Mouse (Mus musculus) thymus, adult 2 months (tissue): ENCODE measurements around the gene Ugt1a5. TPM values are rescaled to one million over a fixed set of nuclear protein-coding genes. Genes with fewer than 3 reads are reported as not detected.

Experiments used
- DNase-seq: peaks from one replicate; pipeline ENCODE4 v3.0.0; 2021
- H3K27ac ChIP-seq: fragments of 200-500 bp; 2 replicates; pipeline ENCODE4 v1.5.1; 2012; ENCODE audit warnings: low read length, control low read depth; ENCODE audit not compliant: control insufficient read depth, insufficient read depth
- H3K27me3 ChIP-seq: fragments of 200-500 bp; 2 replicates; pipeline ENCODE4 v1.6.1; 2012; ENCODE audit warnings: mild to moderate bottlenecking, low read length, moderate library complexity, mixed read lengths; ENCODE audit not compliant: control insufficient read depth, insufficient read depth
- H3K36me3 ChIP-seq: fragments of 200-500 bp; 2 replicates; pipeline ENCODE4 v1.6.1; 2012; ENCODE audit warnings: mild to moderate bottlenecking, low read length, moderate library complexity; ENCODE audit not compliant: control insufficient read depth, insufficient read depth
- H3K4me1 ChIP-seq: fragments of 200-500 bp; replicated peaks from 2 replicates; pipeline ENCODE4 v1.6.1; 2012; ENCODE audit warnings: low read length; ENCODE audit not compliant: control insufficient read depth, insufficient read depth
- H3K4me3 ChIP-seq: fragments of 200-500 bp; 2 replicates; pipeline ENCODE4 v1.5.1; 2012; ENCODE audit warnings: mild to moderate bottlenecking, low read length, control low read depth, moderate library complexity; ENCODE audit not compliant: control insufficient read depth, insufficient read depth
- CTCF ChIP-seq: fragments of 200-500 bp; IDR thresholded peaks from 2 replicates; pipeline ENCODE4 v1.5.1; 2012; ENCODE audit warnings: mild to moderate bottlenecking, control low read depth, low read length, moderate library complexity, borderline replicate concordance; ENCODE audit not compliant: control insufficient read depth, poor library complexity, insufficient read depth; ENCODE audit errors: extremely low read depth
- POLR2A ChIP-seq: fragments of 200-500 bp; IDR thresholded peaks from 2 replicates; pipeline ENCODE4 v1.6.1; 2012; ENCODE audit warnings: mild to moderate bottlenecking, low read length, control low read depth, moderate library complexity; ENCODE audit not compliant: control insufficient read depth, poor library complexity, insufficient read depth; ENCODE audit errors: extremely low read depth
- WGBS: fragments of 180-500 bp; shearing (Covaris S2); methylation state at CpG from one replicate; pipeline ENCODE4 v1.1.7; 2018; 5-methylcytosine and 5-hydroxymethylcytosine counted together
- polyA plus RNA-seq: library from polyadenylated mRNA; depleted of rRNA; stranded (reverse); fragments of >200 nt; gene quantifications from 2 replicates; pipeline ENCODE4 v1.2.3, GENCODE M21; 2012

Gene Ugt1a5
- polyA plus RNA-seq, 1 experiment = 0.08 TPM

GRCm38 (mm10) chr1:88179657-88180056, 13.8 kb downstream of the Ugt1a5 start:
- Histone ChIP-seq H3K4me1 (no peaks in the 10 kb centered on the region), H3K27me3 (no peaks in the 10 kb centered on the region), H3K36me3 (no peaks in the 10 kb centered on the region), H3K27ac (no peak overlapping the region), H3K4me3 (no peak overlapping the region)
- no peak for DNase-seq
- 92% methylated on average over 1 of the region's 1 CpGs for WGBS
- TF ChIP-seq POLR2A (no peak), CTCF (no peak)

GRCm38 (mm10) chr1:88186325-88186935, 20.6 kb downstream of the Ugt1a5 start:
- Histone ChIP-seq H3K36me3 (no peaks in the 10 kb centered on the region), H3K4me3 (no peak overlapping the region), H3K4me1 (no peaks in the 10 kb centered on the region), H3K27ac (no peak overlapping the region), H3K27me3 (no peaks in the 10 kb centered on the region)
- no peak for DNase-seq
- WGBS = 98% methylated on average over 5 of the region's 5 CpGs
- TF ChIP-seq POLR2A (no peak), CTCF (no peak)

DNA sequence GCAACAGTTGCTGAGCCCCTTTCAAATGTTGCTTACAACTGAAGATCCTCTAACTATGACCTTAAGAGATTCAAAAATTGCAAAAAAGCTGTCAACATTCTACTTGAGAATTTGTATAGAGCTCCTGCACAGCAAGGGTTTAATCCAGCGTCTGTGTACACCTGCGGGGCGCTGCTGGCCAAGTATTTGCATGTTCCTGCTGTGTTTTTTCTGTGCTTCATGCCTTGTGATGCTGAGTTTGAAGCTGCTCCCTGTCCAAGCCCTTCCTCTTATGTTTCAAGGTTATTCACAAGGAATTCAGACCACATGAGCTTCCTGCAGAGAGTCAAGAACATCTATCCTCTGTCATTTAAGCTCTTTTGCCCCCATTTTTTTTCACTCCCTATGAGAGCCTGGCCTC, 26.3 kb downstream of the Ugt1a5 start:
- no peak for TF ChIP-seq POLR2A
- no peak for TF ChIP-seq CTCF
- no peak overlapping the region for H3K27ac ChIP-seq
- 89% methylated on average over 3 of the region's 3 CpGs for WGBS
- DNase-seq = no peak
- no peaks in the 10 kb centered on the region for H3K36me3 ChIP-seq
- H3K4me1 ChIP-seq = no peaks in the 10 kb centered on the region
- H3K4me3 ChIP-seq = no peak overlapping the region
- H3K27me3 ChIP-seq = no peaks in the 10 kb centered on the region

GRCm38 (mm10) chr1:88195687-88196086, 29.9 kb downstream of the Ugt1a5 start:
- no peaks in the 10 kb centered on the region for H3K27me3 ChIP-seq
- TF ChIP-seq CTCF (no peak), POLR2A (no peak)
- H3K4me3 ChIP-seq = no peak overlapping the region
- no peak for DNase-seq
- no peaks in the 10 kb centered on the region for H3K4me1 ChIP-seq
- no peaks in the 10 kb centered on the region for H3K36me3 ChIP-seq
- 91% methylated on average over 1 of the region's 1 CpGs for WGBS
- H3K27ac ChIP-seq = no peak overlapping the region

GRCm38 (mm10) chr1:88197443-88197842, 31.6 kb downstream of the Ugt1a5 start:
- WGBS = 84% methylated on average over 3 of the region's 3 CpGs
- Histone ChIP-seq H3K4me1 (no peaks in the 10 kb centered on the region), H3K36me3 (no peaks in the 10 kb centered on the region), H3K4me3 (no peak overlapping the region), H3K27ac (no peak overlapping the region), H3K27me3 (no peaks in the 10 kb centered on the region)
- TF ChIP-seq POLR2A (no peak), CTCF (no peak)
- DNase-seq = no peak

DNA sequence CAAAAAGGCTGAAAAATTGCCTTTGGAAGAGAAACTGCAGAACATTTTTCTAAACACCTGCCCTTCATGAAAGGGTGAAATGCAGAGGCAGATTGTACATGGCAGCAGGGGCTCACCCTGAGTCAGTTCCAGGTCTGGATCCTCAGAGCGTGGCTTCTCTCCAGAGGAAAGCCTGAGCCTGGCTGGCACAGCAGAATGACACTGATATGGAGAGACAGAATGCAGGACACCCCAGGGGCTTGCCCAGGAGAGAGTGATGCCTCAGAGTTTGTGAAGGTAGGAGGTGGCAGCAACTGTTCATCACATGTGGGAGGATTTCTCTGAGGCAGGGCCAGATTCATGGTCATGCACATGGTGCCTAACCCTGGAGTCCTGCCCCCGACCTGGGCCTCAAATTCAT, 34.2 kb downstream of the Ugt1a5 start:
- H3K27me3 ChIP-seq = no peaks in the 10 kb centered on the region
- no peak overlapping the region for H3K27ac ChIP-seq
- H3K4me1 ChIP-seq = peaks cover 1% of the 10 kb centered on the region
- no peak overlapping the region for H3K4me3 ChIP-seq
- no peak for DNase-seq
- H3K36me3 ChIP-seq = no peaks in the 10 kb centered on the region
- TF ChIP-seq POLR2A (no peak), CTCF (no peak)
- WGBS = 78% methylated on average over 2 of the region's 2 CpGs

DNA sequence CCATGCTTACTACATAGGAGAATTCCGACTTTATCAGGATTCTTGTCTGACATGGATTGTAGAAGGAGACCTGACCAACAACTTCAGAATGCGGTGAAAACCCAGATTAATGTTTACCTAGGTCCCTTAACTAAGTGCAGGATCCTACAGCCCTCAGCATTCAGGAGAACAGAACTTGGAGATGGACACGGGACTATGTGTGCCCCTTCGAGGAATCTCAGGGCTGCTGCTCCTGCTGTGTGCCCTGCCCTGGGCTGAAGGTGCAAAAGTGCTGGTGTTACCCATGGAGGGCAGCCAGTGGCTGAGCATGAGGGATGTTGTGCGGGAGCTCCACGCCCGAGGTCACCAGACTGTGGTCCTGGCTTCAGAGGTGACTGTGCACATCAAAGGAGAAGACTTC, 34.6 kb downstream of the Ugt1a5 start, which contains the start of gene Ugt1a2:
TSS of gene Ugt1a2 (plus strand) at position 146 of the 400 bp plus-strand sequence.
- H3K4me3 ChIP-seq = no peak within 1 kb of the TSS
- H3K27me3 ChIP-seq = no peaks in the 10 kb centered on the region
- no peaks in the 10 kb centered on the region for H3K36me3 ChIP-seq
- 93% methylated on average over 7 of the region's 7 CpGs for WGBS
- TF ChIP-seq CTCF (no peak), POLR2A (no peak)
- DNase-seq = no peak
- no peak within 1 kb of the TSS for H3K27ac ChIP-seq
- peaks cover 6% of the 10 kb centered on the region for H3K4me1 ChIP-seq

- H3K36me3 ChIP-seq = no peaks in the 10 kb centered on the region
- H3K4me1 ChIP-seq = peaks cover 11% of the 10 kb centered on the region
- WGBS = 47% methylated on average over 62 of the region's 62 CpGs
- H3K4me3 ChIP-seq = peak within 1 kb of the TSS; percentile 98
- H3K27ac ChIP-seq = no peak within 1 kb of the TSS
- peak; percentile 83 for DNase-seq
- 0 out of 2 replicates have a peak, but pooled peaks have one; percentile 34 for TF ChIP-seq CTCF
- peak; percentile 37; the same call in 1 of the 2 replicates for TF ChIP-seq POLR2A
- H3K27me3 ChIP-seq = no peaks in the 10 kb centered on the region
These were observed 39.6 kb downstream of the Ugt1a5 start, which contains the start of gene Dnajb3 for GRCm38 (mm10) chr1:88205294-88205922. TSS of gene Dnajb3 (minus strand) at chr1:88205782.
